Mouse (Mus musculus): ENCODE measurements around the gene Socs3. TPM values are rescaled to one million over a fixed set of nuclear protein-coding genes. Genes with fewer than 3 reads are reported as not detected.

The Socs3 gene
- total RNA-seq, 2 experiments from 2014 or later: 0.79 to 0.96 TPM

DNA sequence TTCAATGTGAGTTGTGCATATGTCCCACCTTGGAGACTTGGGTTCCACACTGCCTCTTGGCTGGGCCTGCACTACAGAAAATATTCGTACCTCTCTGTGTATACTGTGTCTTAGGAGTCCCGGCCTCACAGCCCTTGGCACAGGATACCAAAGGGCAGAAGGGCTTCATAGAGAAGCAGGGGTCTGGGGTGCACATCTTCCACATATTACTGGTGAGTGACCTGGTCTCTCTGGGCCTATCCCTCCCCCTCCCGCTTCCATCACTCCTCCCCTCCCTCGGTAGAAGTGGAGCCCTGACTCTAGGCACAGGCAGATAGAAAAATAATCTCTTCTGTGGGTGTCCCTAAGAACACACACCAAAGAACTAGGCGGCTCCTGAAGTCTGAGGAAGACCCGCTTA lies 38.3 kb downstream of the Socs3 start:
- ATAC-seq (replicated peaks; ENCODE audit: poor library complexity): no peak

DNA sequence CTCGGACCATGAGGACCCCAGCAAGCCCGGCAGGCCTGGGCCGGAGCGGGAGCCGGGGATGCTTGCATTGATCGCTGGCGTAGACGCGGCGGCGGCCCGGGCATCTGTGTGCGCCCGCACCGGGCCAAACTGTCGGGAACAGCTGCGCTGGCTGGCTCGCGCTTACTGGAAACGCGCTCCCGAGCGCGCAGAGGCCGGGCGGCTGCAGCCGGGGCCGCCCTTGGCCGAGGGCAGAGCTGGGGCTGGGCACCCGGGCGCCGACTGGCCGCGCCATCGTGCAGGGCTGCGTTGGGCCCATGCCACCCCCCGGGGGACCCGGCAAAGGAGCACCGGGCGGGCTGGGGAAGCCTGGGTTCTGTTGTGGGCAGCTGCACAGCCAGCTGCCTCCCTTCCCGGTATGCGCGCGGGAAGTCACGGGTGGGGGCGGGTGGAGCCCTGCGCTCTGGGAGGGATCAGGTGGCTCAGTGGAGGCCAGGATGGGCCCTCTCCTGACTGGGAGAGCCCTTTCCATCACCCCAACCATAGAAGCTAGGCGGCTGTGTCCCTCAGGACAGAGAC lies 39.0 kb downstream of the Socs3 start:
- ATAC-seq (replicated peaks; ENCODE audit: poor library complexity): peak; percentile 27; the same call in 1 of the 2 replicates

DNA sequence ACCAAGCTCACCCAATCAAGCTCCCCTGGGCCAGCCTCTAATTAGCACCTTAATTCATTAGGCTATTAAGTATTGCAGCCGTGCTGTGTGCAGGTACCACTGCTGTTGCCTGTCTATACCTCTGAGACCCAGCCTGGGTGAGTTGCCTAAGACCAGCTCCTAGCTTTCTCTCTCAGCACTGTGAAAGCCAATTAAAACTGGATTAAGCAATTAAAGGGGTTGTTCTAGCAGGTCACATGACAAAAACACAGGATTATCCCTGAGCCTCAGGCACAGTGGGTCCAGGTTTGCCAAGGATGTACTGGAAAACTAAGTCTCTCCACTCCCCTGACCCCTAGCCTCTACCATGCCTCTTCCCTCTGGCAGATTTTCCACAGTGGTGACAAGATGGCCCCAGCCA lies 44.3 kb downstream of the Socs3 start:
- no peak for ATAC-seq (replicated peaks; ENCODE audit: poor library complexity)

DNA sequence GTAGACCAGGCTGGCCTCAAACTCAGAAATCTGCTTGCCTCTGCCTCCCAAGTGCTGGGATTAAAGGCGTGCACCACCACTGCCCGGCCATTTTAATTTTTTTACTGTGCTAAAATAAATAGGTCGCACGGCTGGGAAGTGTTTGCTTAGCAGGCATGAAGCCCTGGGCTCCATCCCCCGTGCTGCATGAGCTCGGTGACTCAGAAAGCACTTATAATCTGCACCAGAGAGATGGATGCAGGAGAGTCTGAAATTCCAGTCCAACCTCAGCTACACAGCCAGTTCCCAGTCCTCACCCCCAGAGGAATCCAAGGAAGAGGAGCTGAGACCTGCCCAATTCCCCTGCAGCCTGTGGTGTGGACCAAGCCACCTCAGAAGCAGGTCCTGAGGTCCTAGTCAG lies 45.4 kb downstream of the Socs3 start:
- ATAC-seq (replicated peaks; ENCODE audit: poor library complexity): no peak

DNA sequence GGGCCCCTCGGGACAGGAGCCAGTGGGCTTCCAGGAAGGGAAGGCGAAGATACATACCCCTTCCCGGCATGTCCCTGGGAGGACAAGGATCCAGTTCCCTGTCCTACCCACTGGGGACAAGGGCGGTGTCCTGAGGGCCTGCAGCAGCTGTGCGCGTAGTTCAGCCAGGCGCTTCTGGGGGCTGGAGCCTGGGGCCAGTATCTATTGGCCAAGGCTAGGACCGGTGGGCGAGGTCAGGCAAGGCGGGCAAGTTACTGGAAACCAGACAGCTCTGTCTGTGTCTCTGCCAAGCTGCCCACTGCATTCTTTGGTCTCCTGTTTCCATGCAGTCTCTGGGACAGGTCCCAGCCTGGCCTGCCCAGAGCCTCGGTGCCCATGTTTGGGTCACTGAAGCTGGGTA lies 46.6 kb downstream of the Socs3 start:
- ATAC-seq (replicated peaks; ENCODE audit: poor library complexity): no peak

DNA sequence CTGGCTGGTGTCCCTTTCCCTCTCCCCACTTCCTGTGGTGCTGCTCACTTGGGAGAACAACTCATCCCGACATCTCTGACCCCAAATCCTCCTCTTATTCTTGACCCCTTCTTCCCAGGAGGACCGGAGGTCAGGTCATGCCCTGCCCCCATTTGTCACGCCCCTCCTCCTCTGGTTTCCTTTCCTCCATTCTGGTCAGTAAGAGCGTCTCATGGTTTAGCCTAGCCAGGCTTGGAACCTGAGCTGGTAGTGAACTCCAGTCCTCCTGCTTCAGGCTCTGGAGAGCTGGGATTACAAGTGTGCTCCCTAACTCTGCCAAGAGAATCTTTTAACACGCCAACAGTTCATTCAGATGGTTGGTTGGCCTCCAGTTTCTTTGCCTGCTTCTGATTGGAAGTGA lies 50.6 kb downstream of the Socs3 start:
- ATAC-seq (replicated peaks; ENCODE audit: poor library complexity): no peak

DNA sequence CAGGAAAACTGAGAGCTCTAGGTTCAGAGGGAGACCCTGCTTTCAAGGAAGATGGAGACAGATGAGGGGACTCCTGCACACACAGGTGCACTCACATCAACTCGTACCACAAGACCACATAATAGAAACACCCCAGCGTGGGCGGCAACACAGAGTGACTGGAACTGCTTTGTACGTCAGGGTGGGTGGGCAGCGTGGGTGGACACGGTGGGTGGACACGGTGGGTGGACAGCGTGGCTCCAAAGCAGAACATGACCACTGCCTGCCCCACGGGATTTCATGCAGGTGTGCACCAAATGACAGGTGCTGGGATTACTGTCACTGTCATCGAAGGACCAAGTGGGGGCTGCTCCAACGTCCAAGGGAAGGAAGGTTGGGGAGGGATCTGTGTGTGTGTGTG lies 51.3 kb downstream of the Socs3 start:
- no peak for ATAC-seq (replicated peaks; ENCODE audit: poor library complexity)

Other genes with a start within 250 kb of the Socs3 start
- gene Tmc8, start 188.0 kb downstream of the Socs3 start, total RNA-seq (2015): 2.1 and 3.1 TPM in 2 replicates
- gene Tmc8, start 188.0 kb downstream of the Socs3 start, total RNA-seq (2017): 2.0 and 2.1 TPM in 2 replicates
- 34.0 and 50.6 TPM in 2 replicates for gene Tmc6, start 187.8 kb downstream of the Socs3 start, total RNA-seq (2015)
- 8.6 and 13.1 TPM in 2 replicates for gene Tmc6, start 187.8 kb downstream of the Socs3 start, total RNA-seq (2017)
- gene 6030468B19Rik, start 172.4 kb downstream of the Socs3 start, total RNA-seq (2015): 0.37 and 0.76 TPM in 2 replicates
- gene 6030468B19Rik, start 172.4 kb downstream of the Socs3 start, total RNA-seq (2017): not detected in 2 replicates
- gene Gm20708, start 160.4 kb downstream of the Socs3 start, total RNA-seq (2015): 2.2 and 2.5 TPM in 2 replicates
- gene Gm20708, start 160.4 kb downstream of the Socs3 start, total RNA-seq (2017): 0.92 TPM in 1 of 2 replicates, not detected in the other
- 223 and 243 TPM in 2 replicates for gene Syngr2, start 160.4 kb downstream of the Socs3 start, total RNA-seq (2015)
- gene Syngr2, start 160.4 kb downstream of the Socs3 start, total RNA-seq (2017): 154 and 164 TPM in 2 replicates
- gene Afmid, start 144.1 kb downstream of the Socs3 start, total RNA-seq (2015): 0.85 and 1.5 TPM in 2 replicates
- gene Afmid, start 144.1 kb downstream of the Socs3 start, total RNA-seq (2017): 2.6 and 3.0 TPM in 2 replicates
- gene Tk1, start 144.0 kb downstream of the Socs3 start, total RNA-seq (2015): 186 and 198 TPM in 2 replicates
- gene Tk1, start 144.0 kb downstream of the Socs3 start, total RNA-seq (2017): 94.8 and 108 TPM in 2 replicates
- 179 and 200 TPM in 2 replicates for gene Birc5, start 120.8 kb downstream of the Socs3 start, total RNA-seq (2015)
- 183 and 213 TPM in 2 replicates for gene Birc5, start 120.8 kb downstream of the Socs3 start, total RNA-seq (2017)
- not detected in 2 replicates for gene Tmem235, start 109.3 kb downstream of the Socs3 start, total RNA-seq (2015)
- not detected in 2 replicates for gene Tmem235, start 109.3 kb downstream of the Socs3 start, total RNA-seq (2017)
- gene Tha1, start 96.6 kb downstream of the Socs3 start, total RNA-seq (2015): 2.9 and 4.1 TPM in 2 replicates
- gene Tha1, start 96.6 kb downstream of the Socs3 start, total RNA-seq (2017): 3.1 and 4.6 TPM in 2 replicates
- 13.0 and 14.7 TPM in 2 replicates for gene Pgs1, start 16.2 kb upstream of the Socs3 start, total RNA-seq (2015)
- gene Pgs1, start 16.2 kb upstream of the Socs3 start, total RNA-seq (2017): 15.6 and 18.7 TPM in 2 replicates
- 0.12 and 1.3 TPM in 2 replicates for gene Dnah17, start 160.6 kb upstream of the Socs3 start, total RNA-seq (2015)
- gene Dnah17, start 160.6 kb upstream of the Socs3 start, total RNA-seq (2017): not detected in 2 replicates